Mouse (Mus musculus) E14TG2a.4 (cell line): ENCODE data around the gene Kdm4b.

Experiments used
- H3K27me3 ChIP-seq: 2 replicates; pipeline ENCODE4 v1.6.1; 2014; ENCODE audit warnings: low read length, control low read depth; ENCODE audit not compliant: insufficient read depth
- H3K36me3 ChIP-seq: 2 replicates; pipeline ENCODE4 v1.6.1; 2014; ENCODE audit warnings: low read length, control low read depth; ENCODE audit not compliant: insufficient read depth
- H3K4me1 ChIP-seq: replicated peaks from 2 replicates; pipeline ENCODE4 v1.6.1; 2014; ENCODE audit warnings: low read depth, low read length, control low read depth
- H3K4me3 ChIP-seq: replicated peaks from 2 replicates; pipeline ENCODE4 v1.5.1; 2014; ENCODE audit warnings: mild to moderate bottlenecking, low read length
- H3K9me3 ChIP-seq: 2 replicates; pipeline ENCODE4 v1.6.1; 2014; ENCODE audit warnings: low read length, control low read depth
- CTCF ChIP-seq: conservative IDR thresholded peaks from 2 replicates; pipeline ENCODE4 v1.5.1; 2014; ENCODE audit warnings: low read length
- NANOG ChIP-seq: IDR thresholded peaks from 2 replicates; pipeline ENCODE4 v1.6.1; 2014; ENCODE audit warnings: borderline replicate concordance, low read length, mixed read lengths
- POU5F1 ChIP-seq: IDR thresholded peaks from 2 replicates; pipeline ENCODE4 v1.6.1; 2014; ENCODE audit warnings: low read length, borderline replicate concordance

Gene Kdm4b

GRCm38 (mm10) chr17:56285995-56286394 is 39.9 kb upstream of the Kdm4b start:
- Histone ChIP-seq H3K27me3 (no peaks in the 10 kb centered on the region), H3K4me1 (peaks cover 88% of the 10 kb centered on the region), H3K4me3 (no peak overlapping the region), H3K36me3 (peaks cover 64% of the 10 kb centered on the region), H3K9me3 (no peaks in the 10 kb centered on the region)
- TF ChIP-seq POU5F1: no peak
- no peak for TF ChIP-seq NANOG
- TF ChIP-seq CTCF: no peak

- Histone ChIP-seq H3K9me3 (no peaks in the 10 kb centered on the region), H3K27me3 (no peaks in the 10 kb centered on the region), H3K36me3 (peaks cover 47% of the 10 kb centered on the region), H3K4me1 (peaks cover 87% of the 10 kb centered on the region), H3K4me3 (peak overlapping the region; percentile 84)
- TF ChIP-seq CTCF (no peak), POU5F1 (no peak), NANOG (no peak)
Measured at GRCm38 (mm10) chr17:56287830-56288229, 38.0 kb upstream of the Kdm4b start.

- peaks cover 37% of the 10 kb centered on the region for H3K36me3 ChIP-seq
- TF ChIP-seq NANOG (no peak), POU5F1 (no peak), CTCF (no peak)
- H3K27me3 ChIP-seq: 0 out of 2 replicates have a peak, but pooled peaks cover 2% of the 10 kb centered on the region
- H3K4me3 ChIP-seq: peak overlapping the region; percentile 84
- H3K4me1 ChIP-seq: peaks cover 83% of the 10 kb centered on the region
- no peaks in the 10 kb centered on the region for H3K9me3 ChIP-seq
Measured at GRCm38 (mm10) chr17:56288866-56289265, 37.0 kb upstream of the Kdm4b start.

GRCm38 (mm10) chr17:56289371-56290331 is 36.2 kb upstream of the Kdm4b start:
- H3K4me3 ChIP-seq: peak overlapping the region; percentile 84
- no peaks in the 10 kb centered on the region for H3K9me3 ChIP-seq
- peaks cover 84% of the 10 kb centered on the region for H3K4me1 ChIP-seq
- peaks cover 29% of the 10 kb centered on the region for H3K36me3 ChIP-seq
- peaks cover 10% of the 10 kb centered on the region for H3K27me3 ChIP-seq
- no peak for TF ChIP-seq CTCF
- TF ChIP-seq POU5F1: no peak
- TF ChIP-seq NANOG: peak; percentile 76; the same call in 1 of the 2 replicates

- peaks cover 13% of the 10 kb centered on the region for H3K27me3 ChIP-seq
- no peak for TF ChIP-seq CTCF
- H3K4me3 ChIP-seq: peak overlapping the region; percentile 84
- H3K9me3 ChIP-seq: no peaks in the 10 kb centered on the region
- peaks cover 76% of the 10 kb centered on the region for H3K4me1 ChIP-seq
- H3K36me3 ChIP-seq: peaks cover 20% of the 10 kb centered on the region
Measured at GRCm38 (mm10) chr17:56290388-56291170, 35.3 kb upstream of the Kdm4b start.

- peaks cover 18% of the 10 kb centered on the region for H3K27me3 ChIP-seq
- H3K4me1 ChIP-seq: peaks cover 72% of the 10 kb centered on the region
- no peaks in the 10 kb centered on the region for H3K9me3 ChIP-seq
- TF ChIP-seq CTCF: peak; percentile 72
- no peak for TF ChIP-seq NANOG
- no peak for TF ChIP-seq POU5F1
- H3K36me3 ChIP-seq: peaks cover 14% of the 10 kb centered on the region
- H3K4me3 ChIP-seq: peak overlapping the region; percentile 70
Measured at GRCm38 (mm10) chr17:56291171-56291511, 34.7 kb upstream of the Kdm4b start.

- Histone ChIP-seq H3K4me3 (peak overlapping the region; percentile 70), H3K27me3 (peaks cover 19% of the 10 kb centered on the region), H3K4me1 (peaks cover 72% of the 10 kb centered on the region), H3K9me3 (no peaks in the 10 kb centered on the region), H3K36me3 (peaks cover 6% of the 10 kb centered on the region)
- TF ChIP-seq POU5F1 (no peak), CTCF (no peak), NANOG (no peak)
Measured at GRCm38 (mm10) chr17:56291826-56292475, 33.9 kb upstream of the Kdm4b start.
